Mouse (Mus musculus) MN1 (cell line): ENCODE results near the gene Ephx3.
"Not testable (repeated sequence)": the region's sequence is repeated elsewhere in the genome, so short reads cannot be mapped to it uniquely, and the experiment has no call there.

Source experiments
- DNase-seq: peaks from one replicate; pipeline ENCODE4 v3.0.0-alpha.2; 2016; ENCODE audit warnings: low spot score

Gene Ephx3

GRCm38 (mm10) chr17:32188863-32189636, at the start of gene Ephx3:
Ephx3 (minus strand) TSS chr17:32189549.
- DNase-seq, result no peak

- DNase-seq, result no peak
Observed at GRCm38 (mm10) chr17:32238589-32238988, 49.2 kb upstream of the Ephx3 start.

- peak; percentile 91 for DNase-seq
Observed at GRCm38 (mm10) chr17:32235534-32236191, 46.3 kb upstream of the Ephx3 start.

- DNase-seq, result no peak
Observed at GRCm38 (mm10) chr17:32233174-32233573, 43.8 kb upstream of the Ephx3 start.

GRCm38 (mm10) chr17:32229256-32229655, 39.9 kb upstream of the Ephx3 start:
- DNase-seq, result no peak

GRCm38 (mm10) chr17:32220873-32221272, 31.5 kb upstream of the Ephx3 start:
- DNase-seq, result peak; percentile 51

GRCm38 (mm10) chr17:32215587-32215986, 26.2 kb upstream of the Ephx3 start:
- not testable (repeated sequence) for DNase-seq

GRCm38 (mm10) chr17:32211554-32211953, 22.2 kb upstream of the Ephx3 start:
- not testable (repeated sequence) for DNase-seq

GRCm38 (mm10) chr17:32209752-32210151, 20.4 kb upstream of the Ephx3 start:
- DNase-seq, result peak; percentile 57

GRCm38 (mm10) chr17:32209144-32209543, 19.8 kb upstream of the Ephx3 start:
- no peak for DNase-seq

GRCm38 (mm10) chr17:32207586-32208245, 18.4 kb upstream of the Ephx3 start:
- DNase-seq, result no peak

GRCm38 (mm10) chr17:32205345-32205744, 16.0 kb upstream of the Ephx3 start:
- no peak for DNase-seq

GRCm38 (mm10) chr17:32202972-32203371, 13.6 kb upstream of the Ephx3 start:
- DNase-seq, result no peak

GRCm38 (mm10) chr17:32201086-32201485, 11.7 kb upstream of the Ephx3 start:
- no peak for DNase-seq

GRCm38 (mm10) chr17:32199796-32200195, 10.4 kb upstream of the Ephx3 start:
- DNase-seq, result no peak

- DNase-seq, result no peak
Observed at GRCm38 (mm10) chr17:32197156-32197555, 7.8 kb upstream of the Ephx3 start.

- no peak for DNase-seq
Observed at GRCm38 (mm10) chr17:32195725-32196124, 6.4 kb upstream of the Ephx3 start.

- DNase-seq, result no peak
Observed at GRCm38 (mm10) chr17:32193010-32193409, 3.7 kb upstream of the Ephx3 start.

- DNase-seq, result no peak
Observed at GRCm38 (mm10) chr17:32189850-32190249, 501 bp upstream of the Ephx3 start.

- DNase-seq, result no peak
Observed at GRCm38 (mm10) chr17:32183017-32183416, 6.3 kb downstream of the Ephx3 start.

GRCm38 (mm10) chr17:32179621-32180491, 9.5 kb downstream of the Ephx3 start:
- DNase-seq, result peak; percentile 71

- no peak for DNase-seq
Observed at GRCm38 (mm10) chr17:32176919-32177318, 12.4 kb downstream of the Ephx3 start.
